In genomic region chr2:131029065-131029935, GRCm38 (mm10) we compare ENCODE assay signal across 8 mouse cellular contexts. TPM values are rescaled to one million over a fixed set of nuclear protein-coding genes. Genes with fewer than 3 reads are reported as not detected.
DNase-seq lines count a peak whose midpoint lies in the region; ATAC-seq and TF ChIP-seq lines count a peak whose summit lies in the region.
"Had no signal": no experiment of that assay in that cellular context is flagged by ENCODE, and none has a peak within 500 bp of the region (broad histone marks: within the 10 kb centered on the region; RNA-seq: fewer than 3 reads in every experiment).

No protein-coding gene starts in this region.

- H3K9me3 ChIP-seq in lung, embryonic 16.5 days (ENCODE audit: control insufficient read depth, low read length) = no peaks in the 10 kb centered on the region
- H3K9me3 ChIP-seq in kidney, embryonic 15.5 days (replicated peaks) = no peaks in the 10 kb centered on the region
- H3K9me3 ChIP-seq in stomach, embryonic 16.5 days (replicated peaks; ENCODE audit: control insufficient read depth, low read length) = no peaks in the 10 kb centered on the region

- H3K4me2 ChIP-seq in lung, embryonic 16.5 days (ENCODE audit: low read depth, low read length) = no peak overlapping the region
- no peak overlapping the region for H3K4me2 ChIP-seq in kidney, embryonic 15.5 days
- H3K4me2 ChIP-seq in stomach, embryonic 16.5 days (ENCODE audit: low read depth, low read length) = no peak overlapping the region
- H3K4me2 ChIP-seq: embryonic facial prominence, embryonic 13.5 days had no signal

- ATAC-seq in lung, embryonic 16.5 days (ENCODE audit: low read depth) = peak; percentile 43; the same call in 1 of the 2 replicates
- ATAC-seq in kidney, embryonic 15.5 days (replicated peaks; ENCODE audit: low FRiP score) = 0 out of 2 replicates have a peak, but pooled peaks have one; percentile 29
- ATAC-seq in stomach, embryonic 16.5 days (ENCODE audit: insufficient read depth, low FRiP score) = peak; percentile 76

- intact Hi-C loops in left cerebral cortex, postnatal 10 days (cut with DNase I) = no loop called here

- TF ChIP-seq POLR2A in embryonic fibroblast, embryonic 13.5 days (IDR thresholded peaks at IDR 0.05; ENCODE audit: low read depth, low read length) = no peak

- 48% methylated on average over 9 of the region's 9 CpGs for WGBS in lung, embryonic 16.5 days
- 68% methylated on average over 9 of the region's 9 CpGs for WGBS in kidney, embryonic 15.5 days
- WGBS in stomach, embryonic 16.5 days = 40% methylated on average over 9 of the region's 9 CpGs

- no peak for DNase-seq in lung, postnatal 25 days (ENCODE audit: low spot score)
- no peak for DNase-seq in left cerebral cortex, postnatal 10 days (ENCODE audit: extremely low spot score in 1 of 2, low spot score in 2 of 2)
- DNase-seq in spleen, adult 18-20 months = no peak

- no peak overlapping the region for H3K9ac ChIP-seq in lung, embryonic 16.5 days (ENCODE audit: low read length)
- H3K9ac ChIP-seq in kidney, embryonic 15.5 days = no peak overlapping the region
- no peak overlapping the region; the same call in 1 of the 2 replicates for H3K9ac ChIP-seq in stomach, embryonic 16.5 days (ENCODE audit: low read length)
- H3K9ac ChIP-seq: embryonic facial prominence, embryonic 13.5 days had no signal

- no peak overlapping the region for H3K4me3 ChIP-seq in lung, embryonic 16.5 days (ENCODE audit: low read length)
- no peak overlapping the region for H3K4me3 ChIP-seq in embryonic fibroblast, embryonic 13.5 days (ENCODE audit: insufficient read depth, low read length)
- H3K4me3 ChIP-seq in kidney, embryonic 15.5 days (replicated peaks) = no peak overlapping the region
- no peak overlapping the region for H3K4me3 ChIP-seq in stomach, embryonic 16.5 days (replicated peaks; ENCODE audit: low read length)
- H3K4me3 ChIP-seq: embryonic facial prominence, embryonic 13.5 days had no signal

- H3K4me1 ChIP-seq in lung, embryonic 16.5 days (replicated peaks; ENCODE audit: control insufficient read depth, insufficient read depth, low read length) = no peaks in the 10 kb centered on the region
- H3K4me1 ChIP-seq in embryonic fibroblast, embryonic 13.5 days (ENCODE audit: control insufficient read depth, insufficient read depth, low read length) = peaks cover 21% of the 10 kb centered on the region
- H3K4me1 ChIP-seq in kidney, embryonic 15.5 days = peaks cover 3% of the 10 kb centered on the region; the same call in 1 of the 2 replicates
- H3K4me1 ChIP-seq in stomach, embryonic 16.5 days (ENCODE audit: control insufficient read depth, insufficient read depth, low read length) = no peaks in the 10 kb centered on the region
- H3K4me1 ChIP-seq: embryonic facial prominence, embryonic 13.5 days had no signal

- H3K36me3 ChIP-seq in lung, embryonic 16.5 days (ENCODE audit: control insufficient read depth, insufficient read depth, low read length) = peaks cover 3% of the 10 kb centered on the region
- peaks cover 36% of the 10 kb centered on the region for H3K36me3 ChIP-seq in kidney, embryonic 15.5 days
- H3K36me3 ChIP-seq in stomach, embryonic 16.5 days (ENCODE audit: control insufficient read depth, insufficient read depth, low read length) = no peaks in the 10 kb centered on the region; the same call in 1 of the 2 replicates

- peak overlapping the region; percentile 7 for H3K27ac ChIP-seq in lung, embryonic 16.5 days (ENCODE audit: low read length)
- peak overlapping the region; percentile 97 for H3K27ac ChIP-seq in embryonic fibroblast, embryonic 13.5 days (ENCODE audit: insufficient read depth, low read length)
- H3K27ac ChIP-seq in kidney, embryonic 15.5 days = no peak overlapping the region
- H3K27ac ChIP-seq in stomach, embryonic 16.5 days (ENCODE audit: low read length) = peak overlapping the region; percentile 63
- H3K27ac ChIP-seq: embryonic facial prominence, embryonic 13.5 days had no signal

- TF ChIP-seq CTCF in embryonic fibroblast, embryonic 13.5 days (IDR thresholded peaks at IDR 0.05; ENCODE audit: borderline replicate concordance, insufficient read depth, low read length) = no peak

- H3K27me3 ChIP-seq in lung, embryonic 16.5 days (ENCODE audit: control insufficient read depth, insufficient read depth, low read depth, low read length) = no peaks in the 10 kb centered on the region
- H3K27me3 ChIP-seq in kidney, embryonic 15.5 days = no peaks in the 10 kb centered on the region
- H3K27me3 ChIP-seq in stomach, embryonic 16.5 days (ENCODE audit: control insufficient read depth, insufficient read depth, low read length) = no peaks in the 10 kb centered on the region
- H3K27me3 ChIP-seq: embryonic facial prominence, embryonic 13.5 days had no signal

RNA-seq across cellular contexts. Expression of gene Gfra4, which starts 13.6 kb away (rescaled TPM):
- polyA plus RNA-seq in lung, embryonic 16.5 days (2015; fragmentation: Nextera tagmentation; extraction: Ambion mirVana) = 8.2 and 9.3 TPM in 2 replicates
- polyA plus RNA-seq in embryonic fibroblast, embryonic 13.5 days (2011; ENCODE audit: insufficient read length, low read depth, missing spikeins) = 3.8 and 9.4 TPM in 2 replicates
- polyA plus RNA-seq in kidney, embryonic 15.5 days (2015; fragmentation: Nextera tagmentation; extraction: Ambion mirVana) = 15.1 and 17.0 TPM in 2 replicates
- polyA plus RNA-seq in stomach, embryonic 16.5 days (2015; fragmentation: Nextera tagmentation; extraction: Ambion mirVana) = 9.8 and 10.9 TPM in 2 replicates
- 10 to 100 TPM; 36.0 to 37.5 TPM for total RNA-seq in left cerebral cortex, postnatal 10 days (2021)

RNA-seq across cellular contexts. Expression of gene Adam33, which starts 34.3 kb away (rescaled TPM):
- polyA plus RNA-seq in lung, embryonic 16.5 days (2015; fragmentation: Nextera tagmentation; extraction: Ambion mirVana) = 6.5 and 7.1 TPM in 2 replicates
- polyA plus RNA-seq in embryonic fibroblast, embryonic 13.5 days (2011; ENCODE audit: insufficient read length, low read depth, missing spikeins) = 15.6 and 23.3 TPM in 2 replicates
- polyA plus RNA-seq in kidney, embryonic 15.5 days (2015; fragmentation: Nextera tagmentation; extraction: Ambion mirVana) = 3.6 and 4.9 TPM in 2 replicates
- 14.2 and 15.5 TPM in 2 replicates for polyA plus RNA-seq in stomach, embryonic 16.5 days (2015; fragmentation: Nextera tagmentation; extraction: Ambion mirVana)
- total RNA-seq in left cerebral cortex, postnatal 10 days (2021) = 1 to 10 TPM; 1.5 to 1.6 TPM

RNA-seq across cellular contexts. Expression of gene Siglec1, which starts 57.3 kb away (rescaled TPM):
- polyA plus RNA-seq in lung, embryonic 16.5 days (2015; fragmentation: Nextera tagmentation; extraction: Ambion mirVana) = 0.34 and 0.59 TPM in 2 replicates
- 0.12 and 0.70 TPM in 2 replicates for polyA plus RNA-seq in embryonic fibroblast, embryonic 13.5 days (2011; ENCODE audit: insufficient read length, low read depth, missing spikeins)
- polyA plus RNA-seq in kidney, embryonic 15.5 days (2015; fragmentation: Nextera tagmentation; extraction: Ambion mirVana) = 0.35 and 0.49 TPM in 2 replicates
- 0.29 and 0.44 TPM in 2 replicates for polyA plus RNA-seq in stomach, embryonic 16.5 days (2015; fragmentation: Nextera tagmentation; extraction: Ambion mirVana)
- under 1 TPM; 0.39 to 0.57 TPM for total RNA-seq in left cerebral cortex, postnatal 10 days (2021)
